In the genomic region with DNA sequence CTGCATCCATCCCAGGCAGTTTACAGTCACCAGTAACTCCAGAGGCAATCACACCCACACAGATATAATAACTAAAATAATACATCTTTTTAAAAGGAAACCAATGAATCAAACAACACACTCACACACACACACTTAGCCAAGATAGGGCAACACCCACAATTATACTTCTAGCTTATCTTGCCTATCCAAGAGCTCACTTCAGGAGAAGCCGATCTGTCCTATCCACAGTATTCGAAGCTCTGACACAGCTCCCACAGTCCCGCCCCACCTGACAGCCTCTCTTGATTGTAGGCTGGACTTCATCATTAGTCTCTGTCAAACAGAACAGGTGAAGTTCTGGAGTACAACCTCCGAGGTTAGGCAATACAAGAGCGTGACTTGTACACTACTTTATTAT, we compare ENCODE assay signal across 20 mouse cellular contexts. TPM values are rescaled to one million over a fixed set of nuclear protein-coding genes. Genes with fewer than 3 reads are reported as not detected.
DNase-seq lines count a peak whose midpoint lies in the region; ATAC-seq and TF ChIP-seq lines count a peak whose summit lies in the region.
"Had no signal": no experiment of that assay in that cellular context is flagged by ENCODE, and none has a peak within 500 bp of the region (broad histone marks: within the 10 kb centered on the region; RNA-seq: fewer than 3 reads in every experiment).

No protein-coding gene starts in this region.

- 0 out of 2 replicates have a peak, but pooled peaks have one; percentile 37 for ATAC-seq in liver, embryonic 12.5 days
- ATAC-seq in liver, embryonic 11.5 days (replicated peaks; ENCODE audit: low FRiP score), result no peak
- ATAC-seq in megakaryocyte progenitor cell, adult 5-6 weeks (replicated peaks; ENCODE audit: poor library complexity), result peak; percentile 62
- ATAC-seq: forebrain, embryonic 13.5 days; forebrain, embryonic 15.5 days; forebrain, postnatal 0 days had no signal

- no peak for DNase-seq in liver, embryonic 11.5 days (ENCODE audit: low spot score)
- DNase-seq in right cerebral cortex, postnatal 36 days (ENCODE audit: low spot score in 2 of 2), result no peak
- DNase-seq in gastrocnemius, adult 2 months, result no peak
- DNase-seq: adrenal gland, adult 2 months; adrenal gland, postnatal 10 days; adrenal gland, postnatal 25 days; cerebellum, adult 11 months; cerebellum, adult 18-20 months; cerebellum, adult 8-10 months; cerebellum, adult 9-11 months; cerebellum, postnatal 14 days; cerebellum, postnatal 36 days; embryo, embryonic 11 days; forebrain, postnatal 0 days had no signal

- no peak overlapping the region for H3K9ac ChIP-seq in liver, embryonic 12.5 days
- no peak overlapping the region for H3K9ac ChIP-seq in liver, embryonic 11.5 days (ENCODE audit: low read depth, low read length)
- H3K9ac ChIP-seq: embryonic facial prominence, embryonic 13.5 days; embryonic facial prominence, embryonic 15.5 days; forebrain, embryonic 13.5 days; forebrain, embryonic 15.5 days; forebrain, postnatal 0 days had no signal

- intact Hi-C loops in gastrocnemius, adult 2 months (cut with DNase I), result no loop called here

- WGBS in liver, embryonic 12.5 days (ENCODE audit: insufficient replicate concordance), result 65% methylated on average over 5 of the region's 5 CpGs
- WGBS in liver, embryonic 11.5 days, result 72% methylated on average over 5 of the region's 5 CpGs

- H3K9me3 ChIP-seq in liver, embryonic 12.5 days (replicated peaks), result no peaks in the 10 kb centered on the region
- no peaks in the 10 kb centered on the region for H3K9me3 ChIP-seq in liver, embryonic 11.5 days (ENCODE audit: control insufficient read depth, low read length)
- H3K9me3 ChIP-seq: embryonic facial prominence, embryonic 13.5 days; embryonic facial prominence, embryonic 15.5 days; forebrain, embryonic 13.5 days; forebrain, embryonic 15.5 days had no signal

- H3K4me2 ChIP-seq in liver, embryonic 12.5 days, result no peak overlapping the region
- no peak overlapping the region for H3K4me2 ChIP-seq in liver, embryonic 11.5 days
- H3K4me2 ChIP-seq: embryonic facial prominence, embryonic 13.5 days; embryonic facial prominence, embryonic 15.5 days; forebrain, embryonic 13.5 days; forebrain, embryonic 15.5 days had no signal

- peaks cover 9% of the 10 kb centered on the region for H3K27me3 ChIP-seq in liver, embryonic 12.5 days (replicated peaks)
- H3K27me3 ChIP-seq in liver, embryonic 11.5 days (replicated peaks; ENCODE audit: control insufficient read depth, insufficient read depth, low read length), result no peaks in the 10 kb centered on the region
- H3K27me3 ChIP-seq: embryonic facial prominence, embryonic 13.5 days; embryonic facial prominence, embryonic 15.5 days; forebrain, embryonic 13.5 days; forebrain, embryonic 15.5 days had no signal

- TF ChIP-seq CTCF in gastrocnemius, adult 2 months (IDR thresholded peaks at IDR 0.05), result no peak

- H3K27ac ChIP-seq in liver, embryonic 12.5 days, result no peak overlapping the region
- H3K27ac ChIP-seq in liver, embryonic 11.5 days (ENCODE audit: low read depth, low read length), result no peak overlapping the region
- H3K27ac ChIP-seq in gastrocnemius, adult 2 months, result no peak overlapping the region
- H3K27ac ChIP-seq: embryonic facial prominence, embryonic 13.5 days; embryonic facial prominence, embryonic 15.5 days; forebrain, embryonic 13.5 days; forebrain, embryonic 15.5 days had no signal

- no peaks in the 10 kb centered on the region for H3K4me1 ChIP-seq in liver, embryonic 12.5 days
- H3K4me1 ChIP-seq in liver, embryonic 11.5 days (replicated peaks; ENCODE audit: control insufficient read depth, insufficient read depth, low read length), result no peaks in the 10 kb centered on the region
- H3K4me1 ChIP-seq: embryonic facial prominence, embryonic 13.5 days; embryonic facial prominence, embryonic 15.5 days; forebrain, embryonic 13.5 days; forebrain, embryonic 15.5 days had no signal

- no peaks in the 10 kb centered on the region for H3K36me3 ChIP-seq in liver, embryonic 12.5 days
- no peaks in the 10 kb centered on the region for H3K36me3 ChIP-seq in liver, embryonic 11.5 days (ENCODE audit: control insufficient read depth, insufficient read depth, low read length)
- H3K36me3 ChIP-seq: embryonic facial prominence, embryonic 13.5 days; embryonic facial prominence, embryonic 15.5 days; forebrain, embryonic 15.5 days had no signal

- no peak overlapping the region for H3K4me3 ChIP-seq in liver, embryonic 12.5 days
- no peak overlapping the region for H3K4me3 ChIP-seq in liver, embryonic 11.5 days (ENCODE audit: low read depth, low read length)
- H3K4me3 ChIP-seq in gastrocnemius, adult 2 months, result no peak overlapping the region
- H3K4me3 ChIP-seq: embryonic facial prominence, embryonic 13.5 days; embryonic facial prominence, embryonic 15.5 days; forebrain, embryonic 13.5 days; forebrain, embryonic 15.5 days had no signal

RNA-seq across cellular contexts. Expression of a gene that starts 19.4 kb away (rescaled TPM):
- polyA plus RNA-seq in liver, embryonic 12.5 days (2016; fragmentation: Nextera tagmentation; extraction: Ambion mirVana), result 3.0 and 3.4 TPM in 2 replicates
- polyA plus RNA-seq in liver, embryonic 11.5 days (2014; fragmentation: Nextera tagmentation; extraction: Ambion mirVana), result 4.5 and 5.8 TPM in 2 replicates
- total RNA-seq in megakaryocyte progenitor cell, adult 5-6 weeks (2015), result 38.3 and 41.5 TPM in 2 replicates
- total RNA-seq in megakaryocyte progenitor cell, adult 5-6 weeks (2017), result 33.7 and 37.0 TPM in 2 replicates
- total RNA-seq in gastrocnemius, adult 2 months (2021), result 10 to 100 TPM; 10.1 to 12.2 TPM
